Mouse (Mus musculus): Measurements from ENCODE around the gene Sgpp2.

GRCm38 (mm10) chr1:78436445-78436844, 126.3 kb downstream of the Sgpp2 start:
- no peak for TF ChIP-seq ZNF384 (IDR thresholded peaks at IDR 0.05; ENCODE audit: low read depth, low read length)
- TF ChIP-seq CHD2 (IDR thresholded peaks at IDR 0.05; ENCODE audit: low read depth, low read length) = no peak
- TF ChIP-seq MAFK (IDR thresholded peaks at IDR 0.05; ENCODE audit: insufficient read depth, low read depth, low read length) = no peak
- no peak for TF ChIP-seq HCFC1 (IDR thresholded peaks at IDR 0.05; ENCODE audit: borderline replicate concordance, insufficient read depth, low read length)

Data from ES-E14 (cell line).